Mouse (Mus musculus): ENCODE data around the gene Gon7.

The Gon7 gene

GRCm38 (mm10) chr12:102743589-102744574 lies 13.7 kb downstream of the Gon7 start, which contains the start of the genes Moap1 and Tmem251:
Gene Moap1, minus strand, starts transcription at chr12:102743661.
Gene Tmem251, plus strand, starts transcription at chr12:102743762.
- intact Hi-C loops (cut with DNase I) = loop anchor here (10.0 kb wide), 1 partner anchor 321 kb away; no protein-coding TSS in a partner anchor

GRCm38 (mm10) chr12:102743036-102743588 lies 14.5 kb downstream of the Gon7 start:
- intact Hi-C loops (cut with DNase I) = loop anchor here (10.0 kb wide), 1 partner anchor 322 kb away; no protein-coding TSS in a partner anchor

GRCm38 (mm10) chr12:102742056-102742455 lies 15.5 kb downstream of the Gon7 start:
- intact Hi-C loops (cut with DNase I) = loop anchor here (10.0 kb wide), 1 partner anchor 323 kb away; no protein-coding TSS in a partner anchor

- intact Hi-C loops (cut with DNase I) = loop anchor here (2.0 to 10.0 kb wide), 2 partner anchors 17 to 325 kb away; partner anchors contain the start of genes Gm28051, Gon7 and Ubr7
Measured at GRCm38 (mm10) chr12:102740285-102740684, 17.3 kb downstream of the Gon7 start.

- intact Hi-C loops (cut with DNase I) = no loop called here
Measured at GRCm38 (mm10) chr12:102739096-102739495, 18.5 kb downstream of the Gon7 start.

GRCm38 (mm10) chr12:102733381-102733780 lies 24.2 kb downstream of the Gon7 start:
- intact Hi-C loops (cut with DNase I) = no loop called here

GRCm38 (mm10) chr12:102730798-102731619 lies 26.6 kb downstream of the Gon7 start:
- intact Hi-C loops (cut with DNase I) = no loop called here

- intact Hi-C loops (cut with DNase I) = no loop called here
Measured at GRCm38 (mm10) chr12:102729855-102730797, 27.5 kb downstream of the Gon7 start.

- intact Hi-C loops (cut with DNase I) = no loop called here
Measured at GRCm38 (mm10) chr12:102725761-102726175, 31.8 kb downstream of the Gon7 start.

GRCm38 (mm10) chr12:102725146-102725545 lies 32.5 kb downstream of the Gon7 start:
- intact Hi-C loops (cut with DNase I) = no loop called here

GRCm38 (mm10) chr12:102723861-102724260 lies 33.7 kb downstream of the Gon7 start:
- intact Hi-C loops (cut with DNase I) = no loop called here

GRCm38 (mm10) chr12:102722966-102723365 lies 34.6 kb downstream of the Gon7 start:
- intact Hi-C loops (cut with DNase I) = no loop called here

GRCm38 (mm10) chr12:102722451-102722850 lies 35.2 kb downstream of the Gon7 start:
- intact Hi-C loops (cut with DNase I) = no loop called here

GRCm38 (mm10) chr12:102719552-102720315 lies 37.9 kb downstream of the Gon7 start:
- intact Hi-C loops (cut with DNase I) = loop anchor here (2.0 kb wide), 1 partner anchor 141 kb away; no protein-coding TSS in a partner anchor

GRCm38 (mm10) chr12:102714654-102715395 lies 42.8 kb downstream of the Gon7 start:
- intact Hi-C loops (cut with DNase I) = loop anchor here (5.0 kb wide), 1 partner anchor 193 kb away; no protein-coding TSS in a partner anchor

GRCm38 (mm10) chr12:102714116-102714515 lies 43.5 kb downstream of the Gon7 start:
- intact Hi-C loops (cut with DNase I) = loop anchor here (5.0 kb wide), 1 partner anchor 192 kb away; no protein-coding TSS in a partner anchor

- intact Hi-C loops (cut with DNase I) = loop anchor here (5.0 kb wide), 1 partner anchor 191 kb away; no protein-coding TSS in a partner anchor
Measured at GRCm38 (mm10) chr12:102713153-102713865, 44.3 kb downstream of the Gon7 start.

Data from adrenal gland (tissue).